Mouse (Mus musculus) MEL (cell line): Measurements from ENCODE around the gene Psd.
A peak's percentile ranks its signal among the peaks of the same experiment; 100 is the strongest.

Experiments
- CHD2 ChIP-seq: IDR thresholded peaks from 2 replicates; pipeline ENCODE4 v1.6.1; 2011; ENCODE audit warnings: low read length, improper control_type of control experiment
- CTCF ChIP-seq, 3 experiments: IDR thresholded peaks in 2 of 3; conservative IDR thresholded peaks in 1 of 3; 2 replicates each; pipeline ENCODE4 v1.5.1; 2011 to 2012; ENCODE audit warnings: low read length in 3 of 3, low read depth in 2 of 3, mild to moderate bottlenecking in 2 of 3, improper control_type of control experiment in 1 of 3, inconsistent platforms in 1 of 3, mixed read lengths in 1 of 3, moderate library complexity in 1 of 3; ENCODE audit not compliant: control insufficient read depth in 1 of 3, insufficient read depth in 1 of 3, poor library complexity in 1 of 3, severe bottlenecking in 1 of 3
- ELF1 ChIP-seq: IDR thresholded peaks from 2 replicates; pipeline ENCODE4 v1.6.1; 2014; ENCODE audit warnings: low read depth, mild to moderate bottlenecking, inconsistent platforms, low read length, improper control_type of control experiment, moderate library complexity
- EP300 ChIP-seq, 2 experiments: IDR thresholded peaks; 2 replicates each; pipeline ENCODE4 v1.6.1; 2011; ENCODE audit warnings: improper control_type of control experiment in 2 of 2, low read length in 2 of 2, low read depth in 1 of 2, mild to moderate bottlenecking in 1 of 2
- GATA1 ChIP-seq: IDR thresholded peaks from 2 replicates; pipeline ENCODE4 v1.6.1; 2011; ENCODE audit warnings: low read depth, low read length, improper control_type of control experiment
- JUND ChIP-seq: IDR thresholded peaks from 2 replicates; pipeline ENCODE4 v1.6.1; 2011; ENCODE audit warnings: low read depth, mild to moderate bottlenecking, improper control_type of control experiment, low read length
- MAX ChIP-seq: IDR thresholded peaks from 2 replicates; pipeline ENCODE4 v1.6.1; 2011; ENCODE audit warnings: low read length, improper control_type of control experiment
- MEF2A ChIP-seq: IDR thresholded peaks from 2 replicates; pipeline ENCODE4 v1.6.1; 2014; ENCODE audit warnings: low read depth, mild to moderate bottlenecking, inconsistent platforms, low read length, improper control_type of control experiment; ENCODE audit not compliant: poor library complexity, insufficient replicate concordance, severe bottlenecking; ENCODE audit errors: extremely low read depth
- POLR2A ChIP-seq, 2 experiments: IDR thresholded peaks; 2 replicates each; pipeline ENCODE4 v1.6.1; 2011 to 2012; ENCODE audit warnings: low read length in 2 of 2, mild to moderate bottlenecking in 2 of 2, control low read depth in 1 of 2, improper control_type of control experiment in 1 of 2, low read depth in 1 of 2, moderate library complexity in 1 of 2; ENCODE audit not compliant: control insufficient read depth in 1 of 2, insufficient read depth in 1 of 2, poor library complexity in 1 of 2
- ZMIZ1 ChIP-seq: IDR thresholded peaks from 2 replicates; pipeline ENCODE4 v1.6.1; 2012; ENCODE audit warnings: low read depth, mild to moderate bottlenecking, inconsistent platforms, low read length, improper control_type of control experiment, moderate library complexity
- ZNF384 ChIP-seq: IDR thresholded peaks from 2 replicates; pipeline ENCODE4 v1.6.1; 2012; ENCODE audit warnings: low read depth, mild to moderate bottlenecking, inconsistent platforms, low read length, improper control_type of control experiment

DNA sequence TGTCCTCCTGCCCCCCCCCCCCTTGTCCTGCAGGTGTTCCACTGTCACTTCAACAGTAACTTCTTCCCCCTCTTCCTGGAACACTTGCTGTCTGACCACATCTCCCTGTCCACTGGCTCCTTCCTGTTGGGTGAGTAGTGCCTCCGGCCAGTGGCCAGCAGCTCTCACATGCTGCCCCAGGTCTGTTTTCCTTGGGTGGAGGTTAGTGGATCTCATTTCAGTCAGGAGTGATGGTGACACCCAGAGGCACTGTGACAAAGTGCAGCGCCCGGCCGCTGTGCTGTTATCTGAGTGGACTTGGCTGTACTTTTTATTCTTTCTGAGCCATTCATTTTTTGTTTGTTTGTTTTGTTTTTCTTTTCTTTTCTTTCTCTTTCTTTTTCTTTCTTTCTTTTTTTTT lies 42.2 kb upstream of the Psd start:
- TF ChIP-seq GATA1 = no peak
- TF ChIP-seq CTCF (IDR thresholded peaks at IDR 0.05 in 2 of 3, conservative IDR thresholded peaks at IDR 0.05 in 1 of 3; ENCODE audit: control insufficient read depth in 1 of 3, insufficient read depth in 1 of 3, low read depth in 2 of 3, low read length in 3 of 3, poor library complexity in 1 of 3, severe bottlenecking in 1 of 3) = peak; percentile 56 to 88 (median 76)
- no peak for TF ChIP-seq ZNF384
- no peak for TF ChIP-seq JUND
- no peak for TF ChIP-seq ZMIZ1
- TF ChIP-seq POLR2A (IDR thresholded peaks at IDR 0.05; ENCODE audit: control insufficient read depth in 1 of 2, insufficient read depth in 1 of 2, low read depth in 1 of 2, low read length in 2 of 2, poor library complexity in 1 of 2) = no peak
- no peak for TF ChIP-seq MEF2A
- TF ChIP-seq ELF1 = no peak
- TF ChIP-seq EP300 (IDR thresholded peaks at IDR 0.05; ENCODE audit: low read depth in 1 of 2, low read length in 2 of 2) = no peak
- no peak for TF ChIP-seq MAX
- no peak for TF ChIP-seq CHD2
